Mouse (Mus musculus): ENCODE results near the gene Gm20518.

The Gm20518 gene

GRCm38 (mm10) chr16:17896091-17896490 lies 4.6 kb upstream of the Gm20518 start:
- ATAC-seq (ENCODE audit: low TSS enrichment) = no peak

- no peak for ATAC-seq (ENCODE audit: low TSS enrichment)
Measured at GRCm38 (mm10) chr16:17893923-17894322, 2.5 kb upstream of the Gm20518 start, which contains the start of gene Tssk1. Gene Tssk1 (plus strand): TSS chr16:17894223.

- no peak for ATAC-seq (ENCODE audit: low TSS enrichment)
Measured at GRCm38 (mm10) chr16:17892606-17893005, 1.1 kb upstream of the Gm20518 start.

- peak; percentile 31 for ATAC-seq (ENCODE audit: low TSS enrichment)
Measured at GRCm38 (mm10) chr16:17890917-17891566, 429 bp downstream of the Gm20518 start.

- no peak for ATAC-seq (ENCODE audit: low TSS enrichment)
Measured at GRCm38 (mm10) chr16:17890342-17890727, 1.1 kb downstream of the Gm20518 start.

GRCm38 (mm10) chr16:17889689-17890341 lies 1.7 kb downstream of the Gm20518 start:
- ATAC-seq (ENCODE audit: low TSS enrichment) = no peak

GRCm38 (mm10) chr16:17884116-17884515 lies 7.4 kb downstream of the Gm20518 start:
- ATAC-seq (ENCODE audit: low TSS enrichment) = no peak

- ATAC-seq (ENCODE audit: low TSS enrichment) = no peak
Measured at GRCm38 (mm10) chr16:17882196-17882595, 9.3 kb downstream of the Gm20518 start.

- peak; percentile 72 for ATAC-seq (ENCODE audit: low TSS enrichment)
Measured at GRCm38 (mm10) chr16:17879571-17879970, 11.9 kb downstream of the Gm20518 start.

- ATAC-seq (ENCODE audit: low TSS enrichment) = no peak
Measured at GRCm38 (mm10) chr16:17876096-17876495, 15.4 kb downstream of the Gm20518 start.

GRCm38 (mm10) chr16:17875174-17875573 lies 16.3 kb downstream of the Gm20518 start:
- no peak for ATAC-seq (ENCODE audit: low TSS enrichment)

GRCm38 (mm10) chr16:17872995-17873394 lies 18.5 kb downstream of the Gm20518 start:
- no peak for ATAC-seq (ENCODE audit: low TSS enrichment)

- ATAC-seq (ENCODE audit: low TSS enrichment) = no peak
Measured at GRCm38 (mm10) chr16:17871248-17871647, 20.2 kb downstream of the Gm20518 start.

GRCm38 (mm10) chr16:17865770-17866169 lies 25.7 kb downstream of the Gm20518 start:
- no peak for ATAC-seq (ENCODE audit: low TSS enrichment)

GRCm38 (mm10) chr16:17865293-17865692 lies 26.2 kb downstream of the Gm20518 start:
- no peak for ATAC-seq (ENCODE audit: low TSS enrichment)

GRCm38 (mm10) chr16:17858592-17858991 lies 32.9 kb downstream of the Gm20518 start:
- ATAC-seq (ENCODE audit: low TSS enrichment) = 0 out of 2 replicates have a peak, but pooled peaks have one; percentile 48

- ATAC-seq (ENCODE audit: low TSS enrichment) = no peak
Measured at GRCm38 (mm10) chr16:17857157-17857556, 34.3 kb downstream of the Gm20518 start.

GRCm38 (mm10) chr16:17853263-17853662 lies 38.2 kb downstream of the Gm20518 start:
- ATAC-seq (ENCODE audit: low TSS enrichment) = no peak

GRCm38 (mm10) chr16:17851860-17852259 lies 39.6 kb downstream of the Gm20518 start:
- ATAC-seq (ENCODE audit: low TSS enrichment) = peak; percentile 50; the same call in 1 of the 2 replicates

GRCm38 (mm10) chr16:17851331-17851730 lies 40.1 kb downstream of the Gm20518 start:
- ATAC-seq (ENCODE audit: low TSS enrichment) = no peak

- no peak for ATAC-seq (ENCODE audit: low TSS enrichment)
Measured at GRCm38 (mm10) chr16:17849486-17849885, 42.0 kb downstream of the Gm20518 start.

GRCm38 (mm10) chr16:17848928-17849327 lies 42.5 kb downstream of the Gm20518 start:
- ATAC-seq (ENCODE audit: low TSS enrichment) = peak; percentile 64

GRCm38 (mm10) chr16:17848431-17848830 lies 43.0 kb downstream of the Gm20518 start:
- peak; percentile 36; the same call in 1 of the 2 replicates for ATAC-seq (ENCODE audit: low TSS enrichment)

Data from frontal cortex, adult (tissue).